Mouse (Mus musculus) frontal cortex, adult 2 months (tissue): ENCODE measurements around the gene Brap. TPM values are rescaled to one million over a fixed set of nuclear protein-coding genes. Genes with fewer than 3 reads are reported as not detected.

Experiments
- DNase-seq, 2 experiments: peaks; one replicate each; pipeline ENCODE4 v3.0.0; 2022; ENCODE audit warnings: low spot score in 1 of 2; ENCODE audit errors: extremely low spot score in 1 of 2
- polyA plus RNA-seq: library from polyadenylated mRNA; depleted of rRNA; stranded (reverse); fragments of >200 nt; gene quantifications from 2 replicates; pipeline ENCODE4 v1.2.3, GENCODE M21; 2012; rRNA removed

The Brap gene
- polyA plus RNA-seq, 1 experiment, result 52.9 TPM

DNA sequence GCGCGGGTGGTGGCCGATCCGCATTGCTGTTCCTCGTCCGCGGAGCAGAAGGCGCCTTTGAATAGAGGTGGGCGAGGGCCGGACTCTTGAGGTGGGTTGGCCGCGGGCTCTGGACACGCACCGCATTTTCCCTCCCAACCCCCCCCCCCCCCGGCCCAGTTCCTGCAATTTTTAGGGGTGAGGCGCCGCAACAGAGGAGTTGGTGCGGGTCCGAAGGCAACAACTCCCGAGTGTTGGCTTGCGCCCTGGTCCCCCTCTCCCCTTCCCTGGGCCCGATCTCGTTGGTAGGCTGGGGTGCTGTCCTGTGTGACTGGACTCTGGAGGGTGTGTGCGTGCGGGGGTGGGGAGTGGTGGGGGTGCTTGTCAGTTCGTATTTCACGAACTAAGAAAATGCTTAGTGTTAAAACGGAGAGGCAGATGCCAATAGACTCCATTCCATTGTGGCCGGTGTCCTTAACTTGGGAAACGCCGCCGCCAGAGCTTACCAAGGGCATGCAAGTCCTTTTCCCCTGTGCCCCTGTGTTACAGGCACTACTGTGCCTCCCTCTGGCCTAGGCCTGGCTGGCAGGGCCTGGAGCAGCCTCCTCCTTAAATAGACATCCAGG lies 52.7 kb downstream of the Brap start:
- peak in 1 of 2 experiments; percentile 37 for DNase-seq

DNA sequence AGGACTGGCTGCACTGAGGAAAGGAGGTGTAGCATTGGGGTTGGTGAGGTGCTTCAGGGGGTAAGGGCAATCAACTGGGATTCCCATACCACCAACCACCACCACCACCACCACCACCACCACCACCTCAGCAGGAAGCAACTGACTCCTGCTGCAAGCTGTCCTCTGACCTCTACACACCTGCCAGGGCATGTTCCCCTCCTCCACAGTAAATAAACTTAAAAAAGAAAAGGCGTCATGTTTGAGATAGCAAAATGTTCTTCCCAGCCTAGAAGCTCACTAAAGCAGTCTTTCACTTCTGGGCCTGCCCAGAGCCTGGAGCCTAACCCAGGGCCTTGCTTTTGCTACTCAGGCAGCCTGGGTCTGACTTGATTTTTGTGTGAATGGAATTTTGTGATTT lies 54.0 kb downstream of the Brap start:
- no peak for DNase-seq

DNA sequence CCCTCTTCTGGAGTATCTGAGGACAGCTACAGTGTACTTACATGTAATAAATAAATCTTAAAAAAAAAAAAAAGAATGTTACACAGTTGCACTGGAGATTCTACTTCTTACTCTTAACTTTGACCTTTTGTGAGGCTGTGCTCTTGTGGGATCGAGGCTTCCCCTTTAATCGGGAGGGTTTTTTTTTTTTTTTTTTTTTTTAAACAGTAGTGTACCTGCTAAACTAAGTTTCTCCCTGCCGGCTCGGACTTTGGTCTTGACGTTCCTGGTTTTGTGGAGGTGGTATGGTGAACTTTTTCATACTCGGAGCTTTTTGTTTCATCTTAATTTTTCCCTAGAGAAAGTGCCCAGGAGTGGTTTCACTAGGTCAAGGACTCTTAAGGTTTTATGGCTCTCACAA lies 54.6 kb downstream of the Brap start:
- no peak for DNase-seq

DNA sequence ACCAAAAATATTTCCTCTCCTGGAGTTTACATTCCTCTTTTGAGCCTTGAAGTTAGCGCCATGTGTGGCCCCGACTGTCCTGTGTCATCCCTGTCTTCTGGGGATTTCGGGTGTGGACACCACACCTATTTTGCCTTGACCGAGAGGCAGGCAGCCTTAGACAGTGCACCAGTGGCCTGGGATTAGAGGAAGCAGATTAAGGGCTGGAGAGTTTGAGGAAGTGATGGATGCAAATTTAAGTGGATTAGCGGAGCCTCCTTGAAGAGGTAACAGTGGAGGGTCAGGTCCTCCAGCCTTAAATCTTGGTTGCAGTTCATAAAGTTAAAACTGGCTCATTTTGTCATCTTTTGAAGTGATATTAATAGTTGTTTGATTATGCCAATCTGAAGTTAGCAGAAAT lies 58.1 kb downstream of the Brap start:
- DNase-seq, result no peak

DNA sequence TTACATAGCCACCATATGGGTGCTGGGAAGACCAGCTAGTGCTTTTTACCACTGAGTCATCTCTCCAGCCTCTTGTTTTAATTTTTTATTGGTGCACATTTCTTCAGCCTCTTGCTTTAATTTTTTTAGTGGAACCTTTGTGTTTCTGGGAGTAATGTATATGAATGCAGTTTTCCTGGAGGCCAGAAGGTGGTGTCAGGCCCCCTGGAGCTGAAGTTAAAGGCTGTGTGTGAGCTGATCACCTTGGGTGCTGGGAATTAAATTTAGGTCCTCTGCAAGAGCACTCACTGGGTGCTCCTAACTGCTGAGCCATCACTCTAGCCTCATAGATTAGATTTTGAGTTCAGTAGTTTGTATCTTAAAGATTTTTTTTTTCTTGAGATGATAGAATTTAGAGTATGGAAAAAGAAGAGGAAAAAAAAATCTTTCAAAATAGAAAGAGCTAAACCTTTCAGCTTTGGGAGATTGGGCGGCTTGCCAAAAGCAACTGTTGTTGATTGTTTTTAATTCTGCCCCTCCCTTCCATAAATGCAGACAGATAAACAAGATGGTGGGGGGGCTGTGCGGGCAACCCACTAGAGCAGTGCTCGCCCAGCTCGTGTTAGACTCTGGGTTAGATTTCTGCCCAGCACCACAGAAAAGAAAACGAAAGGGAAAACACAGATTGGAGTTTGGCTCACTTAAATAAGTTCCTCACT lies 60.7 kb downstream of the Brap start:
- DNase-seq, result no peak

DNA sequence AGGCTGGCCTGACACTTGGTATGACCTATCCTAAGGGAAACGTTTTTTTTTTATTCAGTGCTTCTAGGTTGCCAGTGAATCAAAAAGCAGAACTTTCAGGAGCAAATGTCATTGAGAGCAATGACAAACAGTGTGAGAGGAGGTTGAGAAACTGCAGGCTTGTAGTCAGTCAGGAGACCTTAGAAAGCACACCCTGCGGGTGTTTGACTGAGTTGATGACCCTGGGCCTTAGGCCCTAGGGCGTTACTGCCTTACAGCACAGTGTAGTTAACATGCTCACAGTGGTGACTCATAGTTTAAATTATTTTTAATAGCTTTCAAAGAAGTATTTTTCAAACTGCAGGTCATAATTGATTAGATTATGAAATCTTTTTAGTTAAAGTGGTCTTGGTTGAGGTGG lies 61.5 kb downstream of the Brap start:
- DNase-seq, result no peak

DNA sequence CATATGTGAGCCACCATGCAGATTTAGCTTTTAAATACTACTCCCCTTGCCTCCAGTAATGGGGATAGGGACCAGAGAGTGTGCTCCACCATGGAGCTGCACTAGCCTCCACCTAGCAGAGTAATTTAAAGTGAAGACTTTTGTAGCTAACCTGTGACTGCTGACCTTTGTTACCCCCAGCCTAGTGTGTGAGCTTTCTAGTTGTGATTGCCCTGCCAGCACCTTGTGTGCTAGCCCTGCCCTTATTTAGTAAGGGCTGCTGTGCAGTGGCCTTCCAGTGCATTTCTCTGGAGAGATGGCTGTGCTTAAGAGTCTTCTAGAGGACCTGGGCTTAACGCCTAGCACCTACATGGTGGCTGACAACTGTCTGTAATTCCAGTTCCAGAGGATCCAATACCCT lies 64.3 kb downstream of the Brap start:
- no peak for DNase-seq

DNA sequence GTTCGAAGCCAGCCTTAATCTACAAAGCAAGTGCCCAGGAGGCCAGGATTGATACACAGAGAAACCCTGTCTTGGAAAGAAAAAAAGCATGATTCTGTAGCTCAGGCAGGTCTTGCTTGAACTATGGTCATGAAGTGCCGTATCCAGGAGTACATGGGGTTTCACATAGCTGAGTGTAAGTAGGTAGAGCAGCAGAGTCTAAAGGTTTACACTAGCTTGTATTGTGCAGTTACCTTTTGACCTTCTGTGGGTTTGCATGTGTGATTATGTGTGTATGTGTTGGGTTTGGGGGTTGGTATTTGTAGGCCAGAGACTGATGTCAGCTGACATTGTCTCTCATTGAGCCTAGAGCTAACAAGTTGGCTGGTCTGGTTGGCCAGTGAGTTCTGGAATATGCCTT lies 69.7 kb downstream of the Brap start:
- DNase-seq, result no peak

DNA sequence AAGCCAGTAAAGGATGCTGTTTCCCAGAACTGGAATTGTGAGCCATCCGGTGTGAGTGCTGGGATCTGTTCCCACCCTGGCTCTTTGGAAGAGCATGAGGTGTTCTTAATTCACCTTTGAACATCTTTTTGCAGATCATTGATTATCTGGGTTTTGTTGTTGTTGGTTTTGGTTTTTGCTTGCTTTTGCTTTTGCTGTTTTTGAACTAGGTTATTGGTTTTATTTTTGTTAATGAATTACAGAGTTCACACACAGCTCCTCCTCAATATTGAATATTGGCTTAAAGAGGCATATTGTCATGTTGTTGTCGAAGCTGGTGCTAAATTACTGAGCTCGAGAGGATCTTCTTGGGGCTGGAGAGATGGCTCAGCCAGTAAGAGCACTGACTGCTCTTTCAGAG lies 76.3 kb downstream of the Brap start:
- DNase-seq, result no peak

Other genes starting within 250 kb of the Brap start
- gene Tmem116, start 208.7 kb upstream of the Brap start, polyA plus RNA-seq, result 6.9 and 9.2 TPM in 2 replicates
- gene Erp29, start 208.1 kb upstream of the Brap start, polyA plus RNA-seq, result 93.6 and 116 TPM in 2 replicates
- 0.04 TPM in 1 of 2 replicates, not detected in the other for gene Adam1b, start 157.1 kb upstream of the Brap start, polyA plus RNA-seq
- gene Adam1a, start 115.1 kb upstream of the Brap start, polyA plus RNA-seq, result 23.8 and 24.2 TPM in 2 replicates
- 0.42 and 0.48 TPM in 2 replicates for gene Gm42878, start 115.1 kb upstream of the Brap start, polyA plus RNA-seq
- gene Mapkapk5, start 114.7 kb upstream of the Brap start, polyA plus RNA-seq, result 107 and 118 TPM in 2 replicates
- 199 and 205 TPM in 2 replicates for gene Aldh2, start 66.7 kb upstream of the Brap start, polyA plus RNA-seq
- gene Acad12, start 41.6 kb upstream of the Brap start, polyA plus RNA-seq, result 4.0 and 4.7 TPM in 2 replicates
- 3.8 and 3.9 TPM in 2 replicates for gene Acad10, start within 50 bp of the Brap start, polyA plus RNA-seq
- 153 TPM in 2 replicates for gene Atxn2, start 50.8 kb downstream of the Brap start, polyA plus RNA-seq
- gene Sh2b3, start 177.1 kb downstream of the Brap start, polyA plus RNA-seq, result 16.3 and 17.6 TPM in 2 replicates
- gene Pheta1, start 188.4 kb downstream of the Brap start, polyA plus RNA-seq, result 15.1 and 16.0 TPM in 2 replicates